Mouse (Mus musculus): Measurements from ENCODE around the gene Gm11444.

- no peak for TF ChIP-seq CTCF (IDR thresholded peaks at IDR 0.05; ENCODE audit: low read depth)
- no peak for TF ChIP-seq EP300 (IDR thresholded peaks at IDR 0.05; ENCODE audit: low read depth)
Observed at GRCm38 (mm10) chr11:85887273-85887672, 37.1 kb upstream of the Gm11444 start.

All from liver, postnatal 0 days (tissue).